Mouse (Mus musculus): ENCODE data around the gene Dock9. TPM values are rescaled to one million over a fixed set of nuclear protein-coding genes. Genes with fewer than 3 reads are reported as not detected.

The Dock9 gene
- polyA plus RNA-seq, 1 experiment = 2.7 TPM

DNA sequence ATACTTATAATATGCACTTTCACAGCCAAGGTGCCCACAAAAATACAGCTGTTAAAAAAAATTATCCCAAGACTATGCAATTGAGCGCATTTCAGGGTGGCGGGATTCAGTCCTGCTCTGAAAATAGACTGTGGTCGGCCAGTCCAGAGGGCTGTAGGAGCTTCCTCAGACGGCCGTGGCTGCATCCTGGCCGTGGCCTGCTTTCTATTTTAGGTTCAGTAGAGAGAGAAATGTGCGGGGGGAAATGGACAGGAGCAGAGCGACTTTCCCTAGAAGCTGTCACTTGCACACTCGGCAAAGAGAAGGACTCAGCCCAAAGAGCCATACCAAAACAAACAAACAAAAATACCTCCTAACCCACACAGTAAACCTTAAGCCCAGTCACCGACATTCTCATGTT lies 151.0 kb downstream of the Dock9 start:
- Histone ChIP-seq H3K4me3 (ENCODE audit: insufficient read depth, poor library complexity, severe bottlenecking) (no peak overlapping the region), H3K36me3 (ENCODE audit: control insufficient read depth, insufficient read depth) (no peaks in the 10 kb centered on the region), H3K79me2 (ENCODE audit: control insufficient read depth, insufficient read depth) (no peaks in the 10 kb centered on the region), H3K79me3 (ENCODE audit: low read depth) (no peaks in the 10 kb centered on the region), H3ac (ENCODE audit: control insufficient read depth, insufficient read length, low read depth) (no peak overlapping the region), H3K27me3 (ENCODE audit: control insufficient read depth, insufficient read depth, insufficient read length) (no peaks in the 10 kb centered on the region)
- TF ChIP-seq MAX (IDR thresholded peaks at IDR 0.05) (no peak), CTCF (IDR thresholded peaks at IDR 0.05; ENCODE audit: control insufficient read depth, insufficient read depth, insufficient read length) (no peak), FOSL1 (IDR thresholded peaks at IDR 0.05; ENCODE audit: insufficient read depth, low read length, poor library complexity, severe bottlenecking) (no peak), CEBPB (IDR thresholded peaks at IDR 0.05; ENCODE audit: low read depth) (no peak), USF1 (IDR thresholded peaks at IDR 0.05; ENCODE audit: low read depth) (no peak), MYOG (IDR thresholded peaks at IDR 0.05; ENCODE audit: control insufficient read depth, extremely low read depth, insufficient read length) (no peak)

DNA sequence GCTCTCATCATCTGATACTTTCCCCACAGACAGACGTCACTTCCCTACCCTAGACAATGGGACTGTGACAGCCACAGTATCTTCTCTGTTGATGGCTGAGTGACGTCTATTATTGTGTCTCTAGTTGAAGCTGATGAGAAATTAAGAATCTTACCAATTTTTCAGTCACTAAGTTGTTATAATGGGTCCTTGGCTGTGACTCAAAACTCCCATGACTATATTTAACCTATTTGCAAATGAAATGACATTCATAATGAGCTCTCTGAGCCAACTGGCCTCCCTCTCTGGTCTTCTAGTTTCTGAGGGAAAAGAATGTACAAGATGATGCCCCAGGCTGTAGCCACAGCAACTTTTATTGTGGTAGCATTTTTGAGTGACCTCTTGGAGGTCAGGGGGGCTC lies 153.3 kb downstream of the Dock9 start:
- TF ChIP-seq CEBPB (IDR thresholded peaks at IDR 0.05; ENCODE audit: low read depth) (no peak), CTCF (IDR thresholded peaks at IDR 0.05; ENCODE audit: control insufficient read depth, insufficient read depth, insufficient read length) (no peak), MAX (IDR thresholded peaks at IDR 0.05) (no peak), MYOD1 (IDR thresholded peaks at IDR 0.05; ENCODE audit: control insufficient read depth, insufficient read length, low read depth) (no peak), MYOG (IDR thresholded peaks at IDR 0.05; ENCODE audit: control insufficient read depth, extremely low read depth, insufficient read length) (no peak), USF1 (IDR thresholded peaks at IDR 0.05; ENCODE audit: low read depth) (no peak), FOSL1 (IDR thresholded peaks at IDR 0.05; ENCODE audit: insufficient read depth, low read length, poor library complexity, severe bottlenecking) (no peak)
- no peak overlapping the region for H3K4me3 ChIP-seq (ENCODE audit: insufficient read depth, poor library complexity, severe bottlenecking)
- no peak overlapping the region for H3ac ChIP-seq (ENCODE audit: control insufficient read depth, insufficient read length, low read depth)
- H3K36me3 ChIP-seq (ENCODE audit: control insufficient read depth, insufficient read depth) = no peaks in the 10 kb centered on the region
- no peaks in the 10 kb centered on the region for H3K79me2 ChIP-seq (ENCODE audit: control insufficient read depth, insufficient read depth)
- no peaks in the 10 kb centered on the region for H3K27me3 ChIP-seq (ENCODE audit: control insufficient read depth, insufficient read depth, insufficient read length)
- H3K79me3 ChIP-seq (ENCODE audit: low read depth) = no peaks in the 10 kb centered on the region

DNA sequence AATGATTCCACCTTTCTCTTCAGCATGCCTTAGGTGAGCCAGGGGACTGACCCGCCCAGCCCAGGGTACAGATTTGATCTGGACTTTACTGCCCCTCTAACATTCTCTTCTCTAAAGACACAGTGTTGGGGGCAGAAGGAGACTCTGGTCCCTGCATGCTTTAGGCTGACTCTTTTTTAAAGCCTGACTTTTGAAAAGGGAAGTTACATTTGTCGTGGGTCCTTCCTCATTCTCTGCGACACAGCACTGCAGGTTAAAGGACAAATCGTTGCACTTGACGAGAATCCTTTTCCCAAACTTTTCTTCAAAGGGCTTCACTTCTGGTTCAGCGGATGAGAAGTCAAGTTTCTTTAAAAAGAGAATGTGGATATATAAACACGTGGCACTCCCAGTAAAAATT lies 156.4 kb downstream of the Dock9 start:
- H3ac ChIP-seq (ENCODE audit: control insufficient read depth, insufficient read length, low read depth) = no peak overlapping the region
- TF ChIP-seq MAX (IDR thresholded peaks at IDR 0.05) (no peak), CTCF (IDR thresholded peaks at IDR 0.05; ENCODE audit: control insufficient read depth, insufficient read depth, insufficient read length) (no peak), CEBPB (IDR thresholded peaks at IDR 0.05; ENCODE audit: low read depth) (no peak), FOSL1 (IDR thresholded peaks at IDR 0.05; ENCODE audit: insufficient read depth, low read length, poor library complexity, severe bottlenecking) (no peak), MYOD1 (IDR thresholded peaks at IDR 0.05; ENCODE audit: control insufficient read depth, insufficient read length, low read depth) (no peak), MYOG (IDR thresholded peaks at IDR 0.05; ENCODE audit: control insufficient read depth, extremely low read depth, insufficient read length) (no peak), USF1 (IDR thresholded peaks at IDR 0.05; ENCODE audit: low read depth) (no peak)
- H3K27me3 ChIP-seq (ENCODE audit: control insufficient read depth, insufficient read depth, insufficient read length) = no peaks in the 10 kb centered on the region
- peaks cover 5% of the 10 kb centered on the region for H3K36me3 ChIP-seq (ENCODE audit: control insufficient read depth, insufficient read depth)
- no peak overlapping the region for H3K4me3 ChIP-seq (ENCODE audit: insufficient read depth, poor library complexity, severe bottlenecking)
- no peaks in the 10 kb centered on the region for H3K79me3 ChIP-seq (ENCODE audit: low read depth)
- H3K79me2 ChIP-seq (ENCODE audit: control insufficient read depth, insufficient read depth) = no peaks in the 10 kb centered on the region

DNA sequence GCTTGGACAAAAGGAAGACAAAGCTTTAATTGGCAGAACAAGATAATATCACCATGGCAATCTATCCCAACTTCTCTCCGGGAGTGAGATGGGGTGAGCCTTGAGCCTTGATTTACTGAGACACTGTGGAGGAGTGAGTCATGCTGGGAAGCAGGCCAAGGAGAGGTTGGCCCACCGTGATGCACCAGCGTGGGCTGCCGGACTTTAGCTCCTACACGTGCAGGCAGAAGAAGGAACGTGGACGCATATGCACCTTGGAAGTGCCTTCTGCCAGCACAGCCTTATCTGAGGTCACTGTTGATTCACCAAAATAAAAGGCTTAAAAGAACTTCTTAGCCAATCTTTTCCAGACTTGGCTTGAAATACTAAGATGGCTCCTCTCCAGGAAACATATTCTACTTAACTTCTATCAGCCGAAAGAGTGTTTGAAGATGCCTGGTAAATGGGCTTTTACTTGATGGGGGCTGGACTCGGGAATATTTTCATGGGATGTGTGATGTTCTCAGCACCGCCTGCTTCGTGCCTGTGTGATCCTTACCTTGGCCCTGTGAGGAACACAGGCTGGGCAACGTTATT lies 160.6 kb downstream of the Dock9 start:
- Histone ChIP-seq H3K36me3 (ENCODE audit: control insufficient read depth, insufficient read depth) (peaks cover 5% of the 10 kb centered on the region), H3K4me3 (ENCODE audit: insufficient read depth, poor library complexity, severe bottlenecking) (no peak overlapping the region), H3K79me3 (ENCODE audit: low read depth) (no peaks in the 10 kb centered on the region), H3K79me2 (ENCODE audit: control insufficient read depth, insufficient read depth) (no peaks in the 10 kb centered on the region), H3K27me3 (ENCODE audit: control insufficient read depth, insufficient read depth, insufficient read length) (no peaks in the 10 kb centered on the region), H3ac (ENCODE audit: control insufficient read depth, insufficient read length, low read depth) (no peak overlapping the region)
- no peak for TF ChIP-seq MYOD1 (IDR thresholded peaks at IDR 0.05; ENCODE audit: control insufficient read depth, insufficient read length, low read depth)
- no peak for TF ChIP-seq MAX (IDR thresholded peaks at IDR 0.05)
- TF ChIP-seq CTCF (IDR thresholded peaks at IDR 0.05; ENCODE audit: control insufficient read depth, insufficient read depth, insufficient read length) = no peak
- no peak for TF ChIP-seq MYOG (IDR thresholded peaks at IDR 0.05; ENCODE audit: control insufficient read depth, extremely low read depth, insufficient read length)
- no peak for TF ChIP-seq USF1 (IDR thresholded peaks at IDR 0.05; ENCODE audit: low read depth)
- TF ChIP-seq CEBPB (IDR thresholded peaks at IDR 0.05; ENCODE audit: low read depth) = no peak
- TF ChIP-seq FOSL1 (IDR thresholded peaks at IDR 0.05; ENCODE audit: insufficient read depth, low read length, poor library complexity, severe bottlenecking) = no peak

DNA sequence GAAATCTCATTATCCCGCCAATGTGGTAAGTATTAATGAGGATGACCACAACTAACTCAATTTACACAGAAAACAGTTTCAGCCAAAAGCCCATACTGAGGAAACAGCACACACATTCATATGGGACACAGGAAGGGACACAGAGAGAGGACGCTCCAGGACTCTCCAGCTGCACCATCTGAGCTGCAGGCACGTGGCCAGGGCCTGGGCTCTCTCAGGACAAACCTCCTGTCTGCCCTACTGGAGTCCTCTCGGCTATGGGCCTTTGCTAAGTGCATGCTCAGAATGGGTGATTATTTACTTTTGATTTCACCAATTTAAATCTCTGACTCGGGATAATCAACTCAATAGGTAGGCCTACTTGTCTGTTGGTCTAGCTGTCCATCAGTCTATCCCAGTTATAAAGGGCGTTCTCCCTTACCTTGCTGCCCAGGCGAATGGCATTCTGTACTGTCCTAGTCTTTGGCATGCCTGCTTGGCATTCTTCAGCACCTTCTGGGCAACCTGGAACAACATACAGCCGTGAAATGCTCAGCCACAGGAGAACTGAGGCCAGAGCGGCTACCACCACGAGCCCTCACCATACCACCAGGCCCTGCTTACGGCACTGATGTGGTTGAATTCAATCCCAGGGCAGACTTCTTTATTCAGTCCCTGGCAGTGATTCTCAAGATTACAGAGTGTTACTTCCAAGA lies 162.8 kb downstream of the Dock9 start:
- peaks cover 5% of the 10 kb centered on the region for H3K36me3 ChIP-seq (ENCODE audit: control insufficient read depth, insufficient read depth)
- H3K27me3 ChIP-seq (ENCODE audit: control insufficient read depth, insufficient read depth, insufficient read length) = no peaks in the 10 kb centered on the region
- no peaks in the 10 kb centered on the region for H3K79me2 ChIP-seq (ENCODE audit: control insufficient read depth, insufficient read depth)
- no peak overlapping the region for H3ac ChIP-seq (ENCODE audit: control insufficient read depth, insufficient read length, low read depth)
- H3K4me3 ChIP-seq (ENCODE audit: insufficient read depth, poor library complexity, severe bottlenecking) = no peak overlapping the region
- no peaks in the 10 kb centered on the region for H3K79me3 ChIP-seq (ENCODE audit: low read depth)
- TF ChIP-seq MAX (IDR thresholded peaks at IDR 0.05) = no peak
- no peak for TF ChIP-seq MYOG (IDR thresholded peaks at IDR 0.05; ENCODE audit: control insufficient read depth, extremely low read depth, insufficient read length)
- TF ChIP-seq FOSL1 (IDR thresholded peaks at IDR 0.05; ENCODE audit: insufficient read depth, low read length, poor library complexity, severe bottlenecking) = no peak
- no peak for TF ChIP-seq CTCF (IDR thresholded peaks at IDR 0.05; ENCODE audit: control insufficient read depth, insufficient read depth, insufficient read length)
- TF ChIP-seq MYOD1 (IDR thresholded peaks at IDR 0.05; ENCODE audit: control insufficient read depth, insufficient read length, low read depth) = no peak
- no peak for TF ChIP-seq USF1 (IDR thresholded peaks at IDR 0.05; ENCODE audit: low read depth)
- no peak for TF ChIP-seq CEBPB (IDR thresholded peaks at IDR 0.05; ENCODE audit: low read depth)

Data from C2C12 (cell line).